Mouse (Mus musculus) E14TG2a.4 (cell line): ENCODE measurements around the gene B230118H07Rik.

Experiments used
- H3K27me3 ChIP-seq: 2 replicates; pipeline ENCODE4 v1.6.1; 2014; ENCODE audit warnings: low read length, control low read depth; ENCODE audit not compliant: insufficient read depth
- H3K36me3 ChIP-seq: 2 replicates; pipeline ENCODE4 v1.6.1; 2014; ENCODE audit warnings: low read length, control low read depth; ENCODE audit not compliant: insufficient read depth
- H3K4me1 ChIP-seq: replicated peaks from 2 replicates; pipeline ENCODE4 v1.6.1; 2014; ENCODE audit warnings: low read depth, low read length, control low read depth
- H3K4me3 ChIP-seq: replicated peaks from 2 replicates; pipeline ENCODE4 v1.5.1; 2014; ENCODE audit warnings: mild to moderate bottlenecking, low read length
- H3K9me3 ChIP-seq: 2 replicates; pipeline ENCODE4 v1.6.1; 2014; ENCODE audit warnings: low read length, control low read depth
- CTCF ChIP-seq: conservative IDR thresholded peaks from 2 replicates; pipeline ENCODE4 v1.5.1; 2014; ENCODE audit warnings: low read length
- NANOG ChIP-seq: IDR thresholded peaks from 2 replicates; pipeline ENCODE4 v1.6.1; 2014; ENCODE audit warnings: borderline replicate concordance, low read length, mixed read lengths
- POU5F1 ChIP-seq: IDR thresholded peaks from 2 replicates; pipeline ENCODE4 v1.6.1; 2014; ENCODE audit warnings: low read length, borderline replicate concordance

Gene B230118H07Rik

GRCm38 (mm10) chr2:101624011-101624410 lies 25.3 kb downstream of the B230118H07Rik start:
- no peaks in the 10 kb centered on the region for H3K36me3 ChIP-seq
- TF ChIP-seq POU5F1 (no peak), NANOG (no peak), CTCF (no peak)
- no peaks in the 10 kb centered on the region for H3K27me3 ChIP-seq
- no peak overlapping the region for H3K4me3 ChIP-seq
- no peaks in the 10 kb centered on the region for H3K9me3 ChIP-seq
- 0 out of 2 replicates have a peak, but pooled peaks cover 2% of the 10 kb centered on the region for H3K4me1 ChIP-seq

- no peaks in the 10 kb centered on the region for H3K36me3 ChIP-seq
- TF ChIP-seq POU5F1 (no peak), NANOG (no peak)
- no peaks in the 10 kb centered on the region for H3K27me3 ChIP-seq
- no peaks in the 10 kb centered on the region for H3K9me3 ChIP-seq
- H3K4me3 ChIP-seq: no peak overlapping the region
- 0 out of 2 replicates have a peak, but pooled peaks cover under 1% of the 10 kb centered on the region for H3K4me1 ChIP-seq
These were observed 26.3 kb downstream of the B230118H07Rik start for GRCm38 (mm10) chr2:101623042-101623441.

- H3K9me3 ChIP-seq: no peaks in the 10 kb centered on the region
- TF ChIP-seq CTCF (no peak), POU5F1 (no peak), NANOG (no peak)
These were observed 27.7 kb downstream of the B230118H07Rik start for GRCm38 (mm10) chr2:101621611-101622010.

GRCm38 (mm10) chr2:101620899-101621298 lies 28.4 kb downstream of the B230118H07Rik start:
- no peaks in the 10 kb centered on the region for H3K9me3 ChIP-seq
- no peaks in the 10 kb centered on the region for H3K4me1 ChIP-seq
- no peak overlapping the region for H3K4me3 ChIP-seq
- H3K36me3 ChIP-seq: no peaks in the 10 kb centered on the region
- no peak for TF ChIP-seq NANOG
- TF ChIP-seq POU5F1: no peak
- no peak for TF ChIP-seq CTCF
- H3K27me3 ChIP-seq: no peaks in the 10 kb centered on the region

More at GRCm38 (mm10) chr2:101621611-101622010, 27.7 kb downstream of the B230118H07Rik start:
- H3K4me3 ChIP-seq: no peak overlapping the region
- H3K4me1 ChIP-seq: no peaks in the 10 kb centered on the region
- no peaks in the 10 kb centered on the region for H3K27me3 ChIP-seq
- H3K36me3 ChIP-seq: no peaks in the 10 kb centered on the region

GRCm38 (mm10) chr2:101618373-101618772 lies 31.0 kb downstream of the B230118H07Rik start:
- Histone ChIP-seq H3K9me3 (no peaks in the 10 kb centered on the region), H3K27me3 (no peaks in the 10 kb centered on the region), H3K4me1 (no peaks in the 10 kb centered on the region), H3K36me3 (no peaks in the 10 kb centered on the region), H3K4me3 (no peak overlapping the region)
- TF ChIP-seq CTCF: no peak
- no peak for TF ChIP-seq NANOG
- no peak for TF ChIP-seq POU5F1

- Histone ChIP-seq H3K36me3 (no peaks in the 10 kb centered on the region), H3K4me3 (no peak overlapping the region), H3K4me1 (no peaks in the 10 kb centered on the region), H3K27me3 (no peaks in the 10 kb centered on the region), H3K9me3 (no peaks in the 10 kb centered on the region)
- TF ChIP-seq POU5F1: no peak
- TF ChIP-seq NANOG: no peak
- no peak for TF ChIP-seq CTCF
These were observed 33.6 kb downstream of the B230118H07Rik start for GRCm38 (mm10) chr2:101615464-101616305.

- H3K9me3 ChIP-seq: no peaks in the 10 kb centered on the region
These were observed 38.5 kb downstream of the B230118H07Rik start for GRCm38 (mm10) chr2:101610861-101611260.

GRCm38 (mm10) chr2:101608232-101608894 lies 41.0 kb downstream of the B230118H07Rik start:
- Histone ChIP-seq H3K4me1 (peaks cover 4% of the 10 kb centered on the region), H3K4me3 (no peak overlapping the region), H3K27me3 (no peaks in the 10 kb centered on the region), H3K36me3 (no peaks in the 10 kb centered on the region), H3K9me3 (no peaks in the 10 kb centered on the region)
- no peak for TF ChIP-seq CTCF
- TF ChIP-seq POU5F1: no peak
- no peak for TF ChIP-seq NANOG

More at GRCm38 (mm10) chr2:101610861-101611260, 38.5 kb downstream of the B230118H07Rik start:
- TF ChIP-seq POU5F1: no peak
- no peak for TF ChIP-seq CTCF
- no peak for TF ChIP-seq NANOG
- Histone ChIP-seq H3K4me1 (no peaks in the 10 kb centered on the region), H3K36me3 (no peaks in the 10 kb centered on the region), H3K4me3 (no peak overlapping the region), H3K27me3 (no peaks in the 10 kb centered on the region)

GRCm38 (mm10) chr2:101603099-101603498 lies 46.2 kb downstream of the B230118H07Rik start:
- H3K27me3 ChIP-seq: no peaks in the 10 kb centered on the region
- H3K9me3 ChIP-seq: no peaks in the 10 kb centered on the region
- H3K36me3 ChIP-seq: no peaks in the 10 kb centered on the region
- no peak for TF ChIP-seq POU5F1
- TF ChIP-seq NANOG: no peak
- no peak for TF ChIP-seq CTCF
- peaks cover 10% of the 10 kb centered on the region for H3K4me1 ChIP-seq
- no peak overlapping the region for H3K4me3 ChIP-seq
